Mouse (Mus musculus) embryonic facial prominence, embryonic 11.5 days (tissue): ENCODE measurements around the gene Armc5. TPM values are rescaled to one million over a fixed set of nuclear protein-coding genes. Genes with fewer than 3 reads are reported as not detected.
A peak's percentile ranks its signal among the peaks of the same experiment; 100 is the strongest.

ENCODE experiments used
- ATAC-seq: fragments of 200-750 bp; cut with Nextera tagmentation; replicated peaks from 2 replicates; pipeline ENCODE4 v1.8.0; 2017; ENCODE audit warnings: low read depth; ENCODE audit not compliant: insufficient number of reproducible peaks, low FRiP score, low TSS enrichment
- DNase-seq: peaks from one replicate; pipeline ENCODE4 v3.0.0-alpha.2; 2015; ENCODE audit warnings: low spot score
- H3K27ac ChIP-seq: fragments of 300-500 bp; sonication (generic); replicated peaks from 2 replicates; pipeline ENCODE4 v1.5.1; 2014; ENCODE audit warnings: mild to moderate bottlenecking, low read depth, low read length, control low read depth
- H3K27me3 ChIP-seq: fragments of 300-500 bp; sonication (generic); 2 replicates; pipeline ENCODE4 v1.6.1; 2014; ENCODE audit warnings: mild to moderate bottlenecking, low read length, moderate library complexity, mixed read lengths; ENCODE audit not compliant: control insufficient read depth, insufficient read depth
- H3K36me3 ChIP-seq: fragments of 300-500 bp; sonication (generic); replicated peaks from 2 replicates; pipeline ENCODE4 v1.6.1; 2014; ENCODE audit warnings: low read depth, mild to moderate bottlenecking, low read length, moderate library complexity, mixed read lengths; ENCODE audit not compliant: control insufficient read depth, insufficient read depth
- H3K4me1 ChIP-seq: fragments of 300-500 bp; sonication (generic); 2 replicates; pipeline ENCODE4 v1.6.1; 2014; ENCODE audit warnings: low read length, mixed read lengths; ENCODE audit not compliant: control insufficient read depth, insufficient read depth
- H3K4me2 ChIP-seq: fragments of 300-500 bp; sonication (generic); 2 replicates; pipeline ENCODE4 v1.6.1; 2014; ENCODE audit warnings: low read depth, mild to moderate bottlenecking, control low read depth, low read length, moderate library complexity
- H3K4me3 ChIP-seq: fragments of 300-500 bp; sonication (generic); 2 replicates; pipeline ENCODE4 v1.5.1; 2014; ENCODE audit warnings: low read depth, low read length, control low read depth
- H3K9ac ChIP-seq: fragments of 300-500 bp; sonication (generic); replicated peaks from 2 replicates; pipeline ENCODE4 v1.6.1; 2014; ENCODE audit warnings: mild to moderate bottlenecking, control low read depth, low read length
- H3K9me3 ChIP-seq: fragments of 300-500 bp; sonication (generic); replicated peaks from 2 replicates; pipeline ENCODE4 v1.6.1; 2016; ENCODE audit warnings: mild to moderate bottlenecking, low read length, inconsistent platforms, mixed read lengths; ENCODE audit not compliant: control insufficient read depth
- WGBS: fragments of 180-500 bp; shearing (Covaris S2); extraction: QIAGEN DNeasy Blood & Tissue Kit; methylation state at CpG from one replicate; pipeline ENCODE4 v1.1.7; 2014; 5-methylcytosine and 5-hydroxymethylcytosine counted together
- polyA plus RNA-seq: library from polyadenylated mRNA; unstranded; fragments of >200 nt; fragmentation: Nextera tagmentation; extraction: Ambion mirVana; gene quantifications from 2 replicates; pipeline ENCODE4 v1.2.1, GENCODE M21; 2014

Gene Armc5
- polyA plus RNA-seq, 1 experiment from 2014 or later, result 6.6 TPM

DNA sequence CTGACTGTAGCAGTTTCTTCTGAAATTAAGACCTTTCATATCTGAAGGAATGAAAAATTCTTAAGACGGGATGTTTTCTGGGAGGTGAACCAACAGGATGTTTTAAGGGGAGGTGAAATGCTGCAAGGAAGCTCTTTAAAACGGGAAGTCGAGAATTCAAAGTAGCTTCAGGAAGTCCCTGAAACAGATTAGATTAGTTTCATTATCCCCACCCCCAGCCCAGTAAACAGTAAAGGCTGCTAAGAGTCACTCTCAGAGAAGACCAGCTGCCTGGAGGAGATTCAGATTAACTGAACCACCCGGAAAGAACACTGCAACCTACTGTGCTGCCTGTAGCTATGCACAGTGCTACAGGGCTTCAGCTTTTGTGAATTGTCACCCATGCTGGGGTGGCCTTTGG lies 17.2 kb upstream of the Armc5 start:
- Histone ChIP-seq H3K27me3 (no peaks in the 10 kb centered on the region), H3K9ac (no peak overlapping the region), H3K4me3 (no peak overlapping the region), H3K36me3 (no peaks in the 10 kb centered on the region), H3K4me1 (no peaks in the 10 kb centered on the region), H3K9me3 (no peaks in the 10 kb centered on the region), H3K4me2 (no peak overlapping the region), H3K27ac (no peak overlapping the region)
- DNase-seq (no peak), ATAC-seq (no peak)
- 84% methylated on average over 4 of the region's 4 CpGs for WGBS

GRCm38 (mm10) chr7:128220936-128221335 lies 16.2 kb upstream of the Armc5 start:
- H3K36me3 ChIP-seq, result no peaks in the 10 kb centered on the region
- no peaks in the 10 kb centered on the region for H3K9me3 ChIP-seq
- H3K4me2 ChIP-seq, result no peak overlapping the region
- H3K27me3 ChIP-seq, result no peaks in the 10 kb centered on the region
- H3K27ac ChIP-seq, result no peak overlapping the region
- WGBS, result 88% methylated on average over 3 of the region's 3 CpGs
- no peak for ATAC-seq
- no peaks in the 10 kb centered on the region for H3K4me1 ChIP-seq
- DNase-seq, result no peak
- H3K4me3 ChIP-seq, result no peak overlapping the region
- H3K9ac ChIP-seq, result no peak overlapping the region

GRCm38 (mm10) chr7:128231741-128232140 lies 5.4 kb upstream of the Armc5 start:
- no peaks in the 10 kb centered on the region for H3K27me3 ChIP-seq
- no peak for ATAC-seq

GRCm38 (mm10) chr7:128234796-128235195 lies 2.3 kb upstream of the Armc5 start:
- no peak overlapping the region for H3K4me3 ChIP-seq
- no peak overlapping the region for H3K9ac ChIP-seq
- ATAC-seq (no peak), DNase-seq (no peak)
- no peaks in the 10 kb centered on the region for H3K36me3 ChIP-seq
- H3K9me3 ChIP-seq, result no peaks in the 10 kb centered on the region
- no peaks in the 10 kb centered on the region for H3K4me1 ChIP-seq
- no peaks in the 10 kb centered on the region for H3K27me3 ChIP-seq
- 90% methylated on average over 2 of the region's 2 CpGs for WGBS
- no peak overlapping the region for H3K27ac ChIP-seq
- no peak overlapping the region for H3K4me2 ChIP-seq

More at GRCm38 (mm10) chr7:128231741-128232140, 5.4 kb upstream of the Armc5 start:
- Histone ChIP-seq H3K27ac (no peak overlapping the region), H3K9ac (no peak overlapping the region), H3K4me1 (no peaks in the 10 kb centered on the region), H3K4me3 (no peak overlapping the region), H3K36me3 (no peaks in the 10 kb centered on the region), H3K4me2 (no peak overlapping the region), H3K9me3 (no peaks in the 10 kb centered on the region)
- peak; percentile 16 for DNase-seq
- WGBS, result 35% methylated on average over 8 of the region's 8 CpGs

- Histone ChIP-seq H3K4me1 (no peaks in the 10 kb centered on the region), H3K27ac (no peak overlapping the region), H3K4me2 (no peak overlapping the region), H3K36me3 (no peaks in the 10 kb centered on the region), H3K9ac (no peak overlapping the region), H3K27me3 (no peaks in the 10 kb centered on the region), H3K9me3 (no peaks in the 10 kb centered on the region), H3K4me3 (no peak overlapping the region)
- no peak for ATAC-seq
- DNase-seq, result no peak
- WGBS, result 82% methylated on average over 1 of the region's 1 CpGs
Measured at GRCm38 (mm10) chr7:128235481-128235880, 1.7 kb upstream of the Armc5 start.

GRCm38 (mm10) chr7:128236426-128236825 lies 716 bp upstream of the Armc5 start:
- Histone ChIP-seq H3K4me1 (no peaks in the 10 kb centered on the region), H3K9ac (no peak overlapping the region), H3K4me2 (no peak overlapping the region), H3K9me3 (no peaks in the 10 kb centered on the region), H3K4me3 (0 out of 2 replicates have a peak overlapping the region, but pooled peaks have one; percentile 63), H3K36me3 (no peaks in the 10 kb centered on the region), H3K27me3 (no peaks in the 10 kb centered on the region), H3K27ac (no peak overlapping the region)
- no peak for DNase-seq
- ATAC-seq, result no peak
- 93% methylated on average over 13 of the region's 13 CpGs for WGBS

- Histone ChIP-seq H3K9me3 (no peaks in the 10 kb centered on the region), H3K27me3 (no peaks in the 10 kb centered on the region), H3K4me2 (peak overlapping the region; percentile 73), H3K36me3 (no peaks in the 10 kb centered on the region), H3K4me3 (peak overlapping the region; percentile 63), H3K4me1 (no peaks in the 10 kb centered on the region), H3K9ac (peak overlapping the region; percentile 85), H3K27ac (peak overlapping the region; percentile 91)
- 0% methylated on average over 25 of the region's 25 CpGs for WGBS
- ATAC-seq, result peak; percentile 49; the same call in 1 of the 2 replicates
- no peak for DNase-seq
Measured at GRCm38 (mm10) chr7:128237593-128237926, 418 bp downstream of the Armc5 start.

DNA sequence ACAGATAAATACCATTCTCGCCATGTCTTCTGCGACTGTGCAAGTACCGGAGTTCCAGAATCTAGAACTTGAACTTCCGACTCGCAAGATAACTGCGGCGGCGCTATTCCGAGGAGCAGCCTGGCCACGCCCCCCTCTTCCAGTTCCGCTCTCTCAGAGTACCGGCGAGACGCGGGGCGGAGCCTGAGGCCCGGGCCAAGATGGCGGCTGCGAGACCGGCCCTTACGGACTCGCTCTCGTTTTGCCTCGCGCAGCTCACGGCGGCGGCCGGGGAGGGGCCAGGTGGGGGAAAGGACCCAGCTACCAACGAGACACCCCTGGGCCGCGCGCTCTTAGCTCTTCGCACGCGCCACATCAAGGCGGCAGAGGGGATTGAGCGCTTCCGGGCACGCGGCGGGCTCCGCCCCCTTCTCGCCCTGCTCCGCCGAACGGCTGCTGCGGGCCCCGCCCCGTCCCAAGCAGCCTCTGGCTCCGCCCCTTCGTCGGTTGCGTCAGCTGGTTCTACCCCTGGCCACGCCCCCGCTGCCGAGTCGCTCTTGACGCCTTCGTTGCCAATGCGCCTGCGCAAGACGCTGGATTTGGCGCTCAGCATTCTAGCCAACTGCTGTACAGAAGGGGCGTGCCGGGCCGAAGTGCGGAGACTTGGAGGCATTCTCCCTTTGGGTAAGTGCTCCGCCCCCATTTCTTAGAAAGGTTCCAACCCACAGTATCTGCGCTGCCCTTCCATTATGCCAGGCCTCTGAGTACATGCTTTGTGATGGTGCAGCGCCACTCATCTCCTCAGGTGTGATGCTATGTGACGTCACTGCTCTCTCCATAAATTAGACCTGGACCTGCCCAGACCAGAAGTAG lies 1.0 kb downstream of the Armc5 start, which contains the start of gene 9130023H24Rik:
TSS of gene 9130023H24Rik (minus strand) at position 105 of the 852 bp plus-strand sequence.
- Histone ChIP-seq H3K4me1 (no peaks in the 10 kb centered on the region), H3K4me3 (peak within 1 kb of the TSS; percentile 63), H3K9ac (peak within 1 kb of the TSS; percentile 85), H3K27me3 (no peaks in the 10 kb centered on the region), H3K27ac (peak within 1 kb of the TSS; percentile 91), H3K4me2 (peak within 1 kb of the TSS; percentile 73), H3K36me3 (no peaks in the 10 kb centered on the region), H3K9me3 (no peaks in the 10 kb centered on the region)
- DNase-seq (peak; percentile 100), ATAC-seq (peak; percentile 89)
- under 1% methylated on average over 70 of the region's 72 CpGs for WGBS
